Mouse (Mus musculus): ENCODE data around the gene Akr1c19.

DNA sequence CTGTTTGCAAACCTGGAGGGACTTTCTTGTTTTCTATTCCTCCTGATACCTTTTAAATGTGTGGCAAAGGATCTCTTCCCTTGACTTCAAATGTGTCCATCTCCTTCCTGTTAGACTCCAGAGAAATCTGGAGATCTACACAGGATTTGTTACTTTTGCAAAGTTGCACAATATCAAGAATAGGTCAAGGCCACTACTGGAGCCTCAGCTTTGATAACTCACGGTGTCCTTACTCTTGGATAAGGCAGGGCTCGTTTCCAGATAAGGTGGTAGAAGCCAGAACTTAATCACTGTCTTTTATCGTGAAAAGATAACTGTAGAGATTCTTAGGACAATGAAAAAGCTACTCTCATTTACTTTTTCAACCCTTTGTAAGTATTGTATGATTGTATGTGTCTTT, 36.0 kb upstream of the Akr1c19 start:
- TF ChIP-seq CTCF (IDR thresholded peaks at IDR 0.05; ENCODE audit: borderline replicate concordance, control insufficient read depth, extremely low read depth, insufficient read depth, low read length, poor library complexity) (no peak), POLR2A (IDR thresholded peaks at IDR 0.05; ENCODE audit: control insufficient read depth, extremely low read depth, insufficient read depth, low read length, poor library complexity) (no peak)
